Mouse (Mus musculus) intestine, embryonic 14.5 days (tissue): Measurements from ENCODE around the gene Dld. TPM values are rescaled to one million over a fixed set of nuclear protein-coding genes. Genes with fewer than 3 reads are reported as not detected.

Experiments used
- ATAC-seq: fragments of 200-750 bp; cut with Nextera tagmentation; replicated peaks from 2 replicates; pipeline ENCODE4 v1.8.0; 2017; ENCODE audit warnings: low read depth, moderate number of reproducible peaks, moderate TSS enrichment, moderate library complexity; ENCODE audit not compliant: low FRiP score, low TSS enrichment
- DNase-seq: peaks from one replicate; pipeline ENCODE4 v3.0.0-alpha.2; 2018; ENCODE audit warnings: low spot score
- H3K27ac ChIP-seq: fragments of 300-500 bp; sonication (generic); 2 replicates; pipeline ENCODE4 v1.5.1; 2014; ENCODE audit warnings: low read depth, mild to moderate bottlenecking, control low read depth
- H3K27me3 ChIP-seq: fragments of 300-500 bp; sonication (generic); replicated peaks from 2 replicates; pipeline ENCODE4 v1.6.1; 2014; ENCODE audit warnings: low read length, control low read depth; ENCODE audit not compliant: control insufficient read depth, insufficient read depth
- H3K36me3 ChIP-seq: fragments of 300-500 bp; sonication (generic); 2 replicates; pipeline ENCODE4 v1.6.1; 2014; ENCODE audit warnings: low read length, control low read depth; ENCODE audit not compliant: control insufficient read depth, insufficient read depth
- H3K4me1 ChIP-seq: fragments of 300-500 bp; sonication (generic); replicated peaks from 2 replicates; pipeline ENCODE4 v1.6.1; 2014; ENCODE audit warnings: low read length, control low read depth, mixed read lengths; ENCODE audit not compliant: control insufficient read depth, insufficient read depth
- H3K4me2 ChIP-seq: fragments of 300-500 bp; sonication (generic); 2 replicates; pipeline ENCODE4 v1.6.1; 2014; ENCODE audit warnings: low read length
- H3K4me3 ChIP-seq: fragments of 300-500 bp; sonication (generic); 2 replicates; pipeline ENCODE4 v1.5.1; 2014; ENCODE audit warnings: low read depth, low read length, control low read depth, mixed read lengths
- H3K9ac ChIP-seq: fragments of 300-500 bp; sonication (generic); 2 replicates; pipeline ENCODE4 v1.6.1; 2014; ENCODE audit warnings: mild to moderate bottlenecking, low read length
- H3K9me3 ChIP-seq: fragments of 300-500 bp; sonication (generic); 2 replicates; pipeline ENCODE4 v1.6.1; 2016; ENCODE audit warnings: low read length, control low read depth; ENCODE audit not compliant: control insufficient read depth
- WGBS: fragments of 180-500 bp; shearing (Covaris S2); extraction: QIAGEN DNeasy Blood & Tissue Kit; methylation state at CpG from one replicate; pipeline ENCODE4 v1.1.7; 2014; 5-methylcytosine and 5-hydroxymethylcytosine counted together
- polyA plus RNA-seq: library from polyadenylated mRNA; unstranded; fragments of >200 nt; fragmentation: Nextera tagmentation; extraction: Ambion mirVana; gene quantifications from 2 replicates; pipeline ENCODE4 v1.2.1, GENCODE M21; 2014

Dld gene
- polyA plus RNA-seq, 1 experiment from 2014 or later = 128 TPM

DNA sequence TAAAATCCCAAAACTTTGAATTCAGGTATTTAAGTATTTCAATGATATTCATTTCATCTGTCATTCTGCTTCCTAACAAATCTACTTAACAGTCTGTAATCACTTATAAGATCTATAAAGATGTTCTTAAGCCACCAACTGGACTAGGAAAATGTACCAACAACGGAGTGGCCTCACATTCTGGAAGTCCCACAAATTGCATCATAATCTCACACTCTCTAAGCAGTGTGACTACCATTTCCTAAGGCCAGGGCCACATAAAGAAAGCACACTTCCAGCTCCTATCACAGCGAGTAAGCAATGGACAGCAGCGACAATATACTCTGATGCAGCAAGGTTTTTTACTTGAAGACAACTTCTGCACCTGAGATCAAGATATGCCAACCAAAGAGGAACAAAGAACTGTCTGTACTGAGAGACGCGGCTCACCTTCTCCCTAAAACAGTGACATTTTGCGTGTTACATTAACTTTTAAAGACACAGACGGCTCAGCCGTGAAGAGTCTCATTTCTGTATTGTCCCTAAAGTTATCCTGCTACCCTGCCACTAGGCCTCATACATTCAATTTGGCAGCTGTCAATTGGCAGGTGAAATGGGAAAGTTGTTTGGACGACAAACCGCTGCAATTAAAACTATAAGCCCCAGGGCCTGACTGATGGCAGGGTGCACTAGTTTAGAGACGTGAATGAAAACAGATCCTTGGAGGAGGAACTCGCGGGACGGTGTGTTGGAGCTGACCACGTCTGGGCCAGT lies 886 bp downstream of the Dld start:
- H3K27me3 ChIP-seq = no peaks in the 10 kb centered on the region
- DNase-seq = no peak
- peak overlapping the region; percentile 71; the same call in 1 of the 2 replicates for H3K27ac ChIP-seq
- peaks cover 27% of the 10 kb centered on the region for H3K36me3 ChIP-seq
- H3K9ac ChIP-seq = peak overlapping the region; percentile 90
- H3K4me2 ChIP-seq = peak overlapping the region; percentile 97
- 23% methylated on average over 15 of the region's 15 CpGs for WGBS
- no peaks in the 10 kb centered on the region for H3K9me3 ChIP-seq
- no peak for ATAC-seq
- H3K4me3 ChIP-seq = peak overlapping the region; percentile 89
- H3K4me1 ChIP-seq = peaks cover 13% of the 10 kb centered on the region

- Histone ChIP-seq H3K36me3 (peaks cover 92% of the 10 kb centered on the region), H3K9ac (no peak overlapping the region), H3K4me3 (no peak overlapping the region), H3K27ac (no peak overlapping the region), H3K4me1 (no peaks in the 10 kb centered on the region), H3K27me3 (no peaks in the 10 kb centered on the region), H3K4me2 (no peak overlapping the region), H3K9me3 (no peaks in the 10 kb centered on the region)
- no peak for DNase-seq
- ATAC-seq = no peak
- 88% methylated on average over 1 of the region's 1 CpGs for WGBS
Observed at GRCm38 (mm10) chr12:31333261-31333660, 18.0 kb downstream of the Dld start.

- Histone ChIP-seq H3K4me1 (no peaks in the 10 kb centered on the region), H3K9ac (no peak overlapping the region), H3K9me3 (no peaks in the 10 kb centered on the region), H3K36me3 (peaks cover 95% of the 10 kb centered on the region), H3K4me3 (no peak overlapping the region), H3K27ac (no peak overlapping the region), H3K4me2 (no peak overlapping the region), H3K27me3 (no peaks in the 10 kb centered on the region)
- ATAC-seq (no peak), DNase-seq (no peak)
- 83% methylated on average over 9 of the region's 9 CpGs for WGBS
Observed at GRCm38 (mm10) chr12:31327139-31327538, 24.1 kb downstream of the Dld start.

GRCm38 (mm10) chr12:31323136-31323695 lies 28.0 kb downstream of the Dld start:
- no peak for ATAC-seq
- WGBS = 91% methylated on average over 9 of the region's 9 CpGs
- Histone ChIP-seq H3K27me3 (no peaks in the 10 kb centered on the region), H3K36me3 (peaks cover 99% of the 10 kb centered on the region), H3K4me3 (no peak overlapping the region), H3K4me2 (no peak overlapping the region), H3K27ac (no peak overlapping the region), H3K4me1 (no peaks in the 10 kb centered on the region), H3K9ac (no peak overlapping the region), H3K9me3 (no peaks in the 10 kb centered on the region)
- DNase-seq = no peak

GRCm38 (mm10) chr12:31321532-31321931 lies 29.7 kb downstream of the Dld start:
- H3K4me3 ChIP-seq = no peak overlapping the region
- H3K4me2 ChIP-seq = no peak overlapping the region
- no peaks in the 10 kb centered on the region for H3K4me1 ChIP-seq
- WGBS = 92% methylated on average over 1 of the region's 1 CpGs
- peaks cover 99% of the 10 kb centered on the region for H3K36me3 ChIP-seq
- ATAC-seq (no peak), DNase-seq (no peak)
- no peaks in the 10 kb centered on the region for H3K27me3 ChIP-seq
- H3K27ac ChIP-seq = no peak overlapping the region
- no peak overlapping the region for H3K9ac ChIP-seq
- H3K9me3 ChIP-seq = no peaks in the 10 kb centered on the region

DNA sequence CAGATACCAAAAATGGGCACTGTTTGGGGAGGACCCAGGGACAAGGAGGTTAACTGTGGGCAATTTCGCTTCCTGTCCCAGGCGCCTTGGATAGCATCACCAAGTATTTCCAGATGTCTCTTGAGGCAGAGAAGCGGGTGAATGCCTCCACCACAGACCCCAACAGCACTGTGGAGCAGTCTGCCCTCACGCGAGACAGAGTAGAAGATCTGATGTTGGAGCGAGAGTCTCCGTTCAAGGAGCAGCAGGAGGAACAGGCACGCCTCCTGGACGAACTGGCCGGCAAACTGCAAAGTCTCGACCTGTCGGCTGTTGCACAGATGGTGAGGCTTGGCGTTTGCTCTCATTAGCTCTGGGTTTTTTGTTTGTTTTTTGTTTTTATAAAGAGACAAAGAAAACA lies 30.4 kb downstream of the Dld start:
- DNase-seq = no peak
- ATAC-seq = no peak
- peaks cover 99% of the 10 kb centered on the region for H3K36me3 ChIP-seq

DNA sequence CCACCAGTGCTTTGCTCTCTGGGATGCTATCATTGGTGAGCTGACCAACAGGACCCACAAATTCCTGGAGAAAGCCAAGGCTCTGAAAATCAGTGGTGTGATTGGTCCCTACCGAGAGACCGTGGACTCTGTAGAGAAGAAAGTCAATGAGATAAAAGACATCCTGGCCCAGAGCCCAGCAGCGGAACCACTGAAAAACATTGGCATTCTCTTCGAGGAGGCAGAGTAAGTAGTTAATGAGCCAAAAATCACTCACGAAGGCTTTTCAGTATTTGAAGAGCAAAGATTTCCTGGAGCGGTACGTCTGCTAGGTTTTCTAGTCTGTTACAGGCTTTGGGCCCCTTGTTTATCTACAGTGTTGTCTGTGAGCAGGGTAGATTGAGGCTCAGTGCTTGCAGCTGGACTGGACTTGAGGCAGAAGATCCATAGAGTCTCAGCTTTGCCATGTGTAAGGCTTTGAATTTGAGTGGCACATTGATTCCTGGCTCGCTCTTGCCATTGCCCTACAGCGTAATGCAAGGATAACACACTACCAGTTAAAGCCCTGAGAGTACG lies 32.8 kb downstream of the Dld start:
- Histone ChIP-seq H3K4me1 (no peaks in the 10 kb centered on the region), H3K9me3 (no peaks in the 10 kb centered on the region), H3K4me3 (no peak overlapping the region), H3K27me3 (no peaks in the 10 kb centered on the region), H3K27ac (no peak overlapping the region), H3K9ac (no peak overlapping the region), H3K4me2 (no peak overlapping the region), H3K36me3 (peaks cover 100% of the 10 kb centered on the region)
- no peak for ATAC-seq
- 89% methylated on average over 10 of the region's 10 CpGs for WGBS
- no peak for DNase-seq

More for the DNA sequence above, 30.4 kb downstream of the Dld start:
- Histone ChIP-seq H3K4me2 (no peak overlapping the region), H3K9ac (no peak overlapping the region), H3K4me1 (no peaks in the 10 kb centered on the region), H3K4me3 (no peak overlapping the region), H3K27me3 (no peaks in the 10 kb centered on the region), H3K9me3 (no peaks in the 10 kb centered on the region), H3K27ac (no peak overlapping the region)
- 80% methylated on average over 13 of the region's 13 CpGs for WGBS

- Histone ChIP-seq H3K27me3 (no peaks in the 10 kb centered on the region), H3K4me2 (no peak overlapping the region), H3K27ac (no peak overlapping the region), H3K4me3 (no peak overlapping the region), H3K36me3 (peaks cover 100% of the 10 kb centered on the region), H3K9ac (no peak overlapping the region), H3K9me3 (no peaks in the 10 kb centered on the region), H3K4me1 (no peaks in the 10 kb centered on the region)
- 94% methylated on average over 7 of the region's 7 CpGs for WGBS
- DNase-seq (no peak), ATAC-seq (no peak)
Observed at GRCm38 (mm10) chr12:31317670-31318408, 33.4 kb downstream of the Dld start.
